Mouse (Mus musculus) cerebellum, postnatal 36 days (tissue): ENCODE measurements at regions not wholly inside any gene's neighbourhood (a gene's known extent, or its start where the extent isn't known, plus 50 kb on each side); places are given as distances from the start of the nearest gene placed in this dataset.
"Not testable (repeated sequence)": the region's sequence is repeated elsewhere in the genome, so short reads cannot be mapped to it uniquely, and the experiment has no call there.

Source experiments
- DNase-seq, 2 experiments: peaks; one replicate each; pipeline ENCODE4 v3.0.0; 2021 to 2022; ENCODE audit warnings: mixed read lengths in 2 of 2

DNA sequence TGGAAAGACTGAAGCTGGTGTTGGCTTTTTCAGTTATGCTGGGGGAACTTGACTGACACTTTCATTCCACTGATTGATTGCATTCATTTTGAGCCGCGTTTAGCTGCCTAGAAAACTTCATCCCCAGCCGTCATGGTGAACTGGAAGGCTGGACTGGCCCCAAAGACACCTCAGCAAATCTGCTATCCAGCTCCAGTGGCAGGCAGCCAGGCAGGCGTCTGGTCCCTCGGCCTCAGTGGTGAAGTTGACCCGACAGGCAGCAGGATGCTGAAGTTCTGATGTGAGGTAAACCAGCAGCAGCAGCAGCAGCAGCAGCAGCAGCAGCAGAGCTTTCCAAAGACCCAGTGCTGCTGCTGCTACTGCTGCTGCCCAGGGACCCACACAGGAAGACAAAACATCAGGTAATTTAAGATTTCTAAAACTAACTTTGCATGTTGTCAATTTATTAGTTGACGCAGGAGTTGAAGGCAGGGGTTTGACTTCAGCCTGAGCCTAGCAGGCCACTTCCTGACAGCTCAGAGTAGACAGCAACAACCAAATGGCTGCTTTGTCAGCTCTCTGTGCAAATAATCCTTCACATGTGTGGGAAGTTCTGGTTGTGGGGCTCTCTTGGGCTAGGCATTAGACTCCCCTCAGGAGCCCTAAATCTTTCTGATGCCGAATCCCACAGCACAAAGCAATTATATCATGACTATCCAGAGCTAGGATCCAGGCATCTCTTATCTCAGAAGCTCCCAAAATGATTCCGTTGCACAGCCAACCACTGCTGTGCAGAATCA, 200.4 kb upstream of the Nhs start:
- no peak for DNase-seq

DNA sequence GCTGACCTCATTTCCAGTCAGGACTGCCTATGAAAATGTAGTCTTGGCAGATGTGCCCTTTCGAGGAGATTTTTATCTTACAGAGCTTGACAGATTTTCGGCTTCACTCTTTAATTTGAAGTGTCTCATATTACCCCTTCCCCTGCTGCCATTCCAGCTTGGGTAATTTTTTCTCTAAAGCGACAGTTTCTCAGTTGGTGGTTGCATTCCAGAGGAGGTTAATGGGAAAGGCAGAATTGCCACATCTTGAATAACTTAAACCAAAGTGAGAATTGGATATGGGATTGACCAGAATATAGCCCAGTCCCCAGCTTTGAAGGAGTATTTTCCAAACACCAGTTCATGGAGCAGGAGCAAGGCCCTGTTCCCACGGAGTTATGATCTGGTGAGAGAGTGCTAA, 188.8 kb upstream of the Nhs start:
- DNase-seq: no peak

DNA sequence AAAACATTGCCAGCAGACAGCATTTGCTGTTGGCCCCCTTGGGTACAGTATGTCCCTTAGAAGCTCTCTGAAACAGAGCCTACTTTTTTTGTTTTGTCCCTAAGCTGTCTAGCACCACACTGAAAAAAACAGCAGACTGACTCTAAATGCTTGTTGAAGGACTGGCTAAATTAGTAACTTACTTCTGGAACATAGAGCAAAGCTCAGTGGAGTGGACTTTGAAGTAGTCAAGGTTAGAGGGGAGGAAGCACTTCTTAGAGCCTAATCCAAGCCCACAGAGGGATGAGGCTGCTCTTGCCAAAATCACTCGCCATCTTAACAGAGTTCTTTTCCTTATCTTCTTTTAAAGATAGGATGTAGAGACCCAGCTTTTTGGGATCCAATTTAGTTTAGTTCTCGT, 188.4 kb upstream of the Nhs start:
- DNase-seq: no peak

DNA sequence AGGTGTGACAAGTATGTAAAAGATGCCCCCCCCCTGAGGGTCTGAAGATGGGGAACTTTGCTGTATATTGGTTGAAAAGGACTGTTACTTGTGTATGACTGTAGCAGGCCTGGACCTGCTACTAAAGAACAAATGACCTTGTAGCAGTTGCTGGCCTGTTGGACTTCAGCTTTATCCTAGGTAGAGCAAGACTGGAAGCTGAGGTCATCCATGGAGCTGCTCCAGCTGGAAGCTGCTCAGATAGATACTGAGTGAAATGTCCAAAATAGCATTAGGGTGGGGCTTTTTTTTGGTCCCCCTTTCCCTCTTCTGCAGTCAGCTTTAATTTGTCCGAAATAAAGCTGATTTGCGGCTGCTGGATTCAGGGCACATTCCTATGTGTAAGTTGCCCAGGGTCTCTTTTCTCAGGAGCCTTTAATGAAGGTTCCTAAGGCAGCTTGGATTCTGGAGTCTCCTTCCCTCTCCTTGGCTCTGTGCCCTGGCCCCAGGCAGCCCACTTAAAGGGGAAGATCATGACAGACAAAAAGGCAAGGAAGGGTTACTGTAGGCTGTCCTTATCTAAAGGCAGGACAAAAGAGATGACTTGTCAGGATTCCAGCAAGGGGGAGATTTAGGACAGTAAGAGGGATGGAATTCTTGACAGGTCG, 186.1 kb upstream of the Nhs start:
- peak; percentile 57 to 65 for DNase-seq

GRCm38 (mm10) chrX:162332121-162332520, 172.6 kb upstream of the Nhs start:
- DNase-seq: no peak

DNA sequence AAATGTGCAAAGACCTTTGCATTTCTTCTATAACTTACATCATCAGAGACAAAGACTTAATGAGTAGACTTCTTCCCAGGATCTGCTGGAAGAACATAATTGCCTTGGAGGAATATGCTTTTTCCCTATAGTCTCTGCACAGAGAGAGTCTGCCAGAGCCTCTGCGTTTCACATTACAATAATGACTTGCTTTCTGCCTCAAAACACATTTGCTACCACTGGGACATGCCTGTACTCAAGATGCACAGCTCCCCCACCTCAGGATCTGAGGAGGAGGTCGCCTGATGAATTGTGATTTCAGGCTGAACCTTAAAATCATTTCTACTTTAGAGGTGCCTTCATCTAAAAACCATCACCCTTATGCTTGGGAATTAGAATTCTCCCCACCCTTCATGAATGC, 148.1 kb upstream of the Nhs start:
- no peak for DNase-seq

- DNase-seq: no peak
These were observed 144.6 kb upstream of the Nhs start for GRCm38 (mm10) chrX:162304145-162304544.

- no peak for DNase-seq
These were observed 143.3 kb upstream of the Nhs start for GRCm38 (mm10) chrX:162302788-162303187.

DNA sequence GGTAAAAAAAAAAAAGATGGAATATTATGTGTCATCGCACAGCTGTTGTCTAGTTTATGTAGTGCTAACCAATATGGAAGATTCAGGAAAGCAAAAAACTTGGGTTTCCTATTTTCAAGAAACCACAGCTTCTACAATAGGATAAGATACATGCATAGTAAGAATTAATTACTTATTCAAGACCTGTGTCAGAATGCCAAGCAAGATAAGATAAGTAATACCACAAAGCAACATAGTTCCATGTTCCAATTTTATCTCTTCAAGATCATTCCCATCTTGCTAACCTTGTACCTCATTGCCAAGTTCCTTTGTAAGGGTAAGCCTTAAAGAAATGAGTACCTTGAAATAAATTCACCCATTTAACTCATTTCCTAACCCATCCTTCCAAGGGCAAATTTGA, 131.7 kb upstream of the Nhs start:
- no peak for DNase-seq

DNA sequence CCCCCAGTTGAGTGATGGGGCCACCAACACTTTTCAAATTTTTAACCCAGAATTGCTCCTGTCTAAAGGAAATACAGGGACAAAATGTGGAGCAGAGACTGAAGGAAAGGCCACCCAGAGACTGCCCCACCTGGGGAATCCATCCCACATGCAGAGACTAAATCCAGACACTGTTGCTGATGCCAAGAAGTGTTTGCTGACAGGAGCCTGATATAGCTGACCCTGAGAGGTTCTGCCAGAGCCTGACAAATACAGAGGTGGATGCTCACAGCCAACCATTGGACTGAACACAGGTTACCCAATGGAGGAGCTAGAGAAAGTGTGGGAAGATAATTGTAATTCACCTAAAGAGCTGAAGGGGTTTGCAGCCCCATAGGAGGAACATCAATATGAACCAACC, 126.6 kb upstream of the Nhs start:
- not testable (repeated sequence) for DNase-seq

GRCm38 (mm10) chrX:162284252-162284651, 124.7 kb upstream of the Nhs start:
- no peak for DNase-seq

DNA sequence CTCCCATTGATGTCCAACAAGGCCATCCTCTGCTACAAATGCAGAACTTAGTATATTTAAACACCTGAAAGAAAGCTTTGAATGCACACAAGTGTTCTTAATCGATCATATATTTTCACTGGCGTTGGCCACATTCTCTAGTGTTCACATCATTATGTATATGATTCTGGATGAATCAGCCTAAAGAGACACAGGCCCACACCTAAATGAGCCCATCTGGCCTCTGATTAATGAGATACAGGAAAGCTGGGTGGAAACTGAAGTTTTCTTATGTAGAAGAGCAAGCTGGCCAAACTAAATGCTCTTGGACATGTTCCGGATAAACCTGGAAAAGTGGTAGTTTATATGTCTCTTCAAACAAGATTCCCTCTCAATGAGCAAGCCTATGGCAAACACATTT, 123.2 kb upstream of the Nhs start:
- no peak for DNase-seq

DNA sequence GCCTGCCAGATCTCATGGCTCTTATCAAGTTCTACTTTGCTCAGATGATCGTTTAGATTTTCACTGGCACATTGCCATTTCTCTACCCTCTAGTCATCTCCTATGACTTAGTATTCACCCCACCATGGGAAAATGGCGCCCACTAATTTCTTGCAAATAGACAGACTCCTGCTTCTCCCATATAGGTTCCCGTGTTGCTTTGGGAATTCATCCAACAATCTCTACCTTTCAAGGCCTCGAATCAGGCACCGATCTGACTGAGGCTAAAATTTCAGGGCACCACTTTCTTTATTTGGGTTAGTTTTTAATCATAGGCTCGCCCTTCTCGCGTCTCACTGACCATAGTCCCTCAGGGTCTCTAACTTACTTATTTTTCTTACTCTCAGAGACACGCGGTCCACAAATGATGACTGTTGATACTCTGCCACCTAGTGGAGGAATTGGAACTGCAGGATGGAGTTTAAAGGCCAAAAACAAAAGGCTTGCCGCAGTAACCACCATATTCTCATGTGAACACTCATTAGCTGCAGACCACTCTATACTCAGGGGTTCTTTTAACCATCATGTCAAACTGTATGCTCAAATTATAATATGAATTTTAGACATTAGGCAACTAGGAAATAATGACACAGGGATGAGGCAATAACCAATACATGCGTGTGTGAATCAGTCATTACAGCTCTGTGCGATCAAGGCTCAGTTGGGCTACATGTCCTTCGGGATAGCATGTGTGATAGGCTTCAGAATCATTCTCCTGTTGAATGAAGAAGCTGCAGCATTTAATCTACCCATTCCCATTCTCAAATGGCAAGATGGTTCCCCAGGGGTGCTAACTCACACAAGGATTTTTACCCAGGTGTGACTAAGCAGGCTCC, 119.5 kb upstream of the Nhs start:
- DNase-seq: peak; percentile 20 to 66

- no peak for DNase-seq
These were observed 115.1 kb upstream of the Nhs start for GRCm38 (mm10) chrX:162274581-162274980.

DNA sequence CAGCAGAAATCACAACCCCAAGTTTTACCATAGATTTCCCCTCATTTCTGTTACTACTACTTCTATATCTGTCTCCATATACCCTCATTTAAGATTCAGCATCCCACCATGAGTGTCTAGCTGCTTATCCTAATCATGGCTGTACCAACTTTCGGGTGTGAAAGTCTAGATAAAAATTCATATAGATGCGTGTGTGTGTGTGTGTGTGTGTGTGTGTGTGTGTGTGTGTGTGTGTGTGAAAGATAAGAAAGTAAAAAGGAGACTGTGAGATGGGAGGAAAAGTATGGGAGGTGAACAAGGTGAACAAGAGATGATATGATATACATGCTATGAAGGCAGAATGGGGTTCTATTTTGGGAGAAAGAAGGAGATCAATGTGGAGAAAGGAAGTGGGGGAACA, 111.7 kb upstream of the Nhs start:
- no peak for DNase-seq

DNA sequence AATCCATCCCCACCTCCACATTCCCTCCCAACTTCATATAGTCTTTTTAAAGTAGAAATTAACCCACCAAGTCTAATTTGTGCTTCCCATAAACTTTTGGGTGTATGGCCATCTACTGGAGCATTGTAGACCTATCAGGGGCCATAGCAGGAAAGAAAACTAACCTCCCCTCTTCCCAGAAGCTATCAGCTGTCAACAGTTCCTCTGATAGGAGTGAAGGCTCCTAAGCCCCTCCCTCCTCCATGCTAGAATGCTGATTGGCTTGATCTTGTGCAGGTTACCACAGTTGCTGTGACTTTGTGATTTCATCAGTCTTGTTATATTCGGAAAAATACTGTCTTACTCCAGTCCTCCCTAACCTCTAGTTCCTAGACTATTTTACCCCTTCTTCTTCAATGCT, 109.4 kb upstream of the Nhs start:
- DNase-seq: no peak

DNA sequence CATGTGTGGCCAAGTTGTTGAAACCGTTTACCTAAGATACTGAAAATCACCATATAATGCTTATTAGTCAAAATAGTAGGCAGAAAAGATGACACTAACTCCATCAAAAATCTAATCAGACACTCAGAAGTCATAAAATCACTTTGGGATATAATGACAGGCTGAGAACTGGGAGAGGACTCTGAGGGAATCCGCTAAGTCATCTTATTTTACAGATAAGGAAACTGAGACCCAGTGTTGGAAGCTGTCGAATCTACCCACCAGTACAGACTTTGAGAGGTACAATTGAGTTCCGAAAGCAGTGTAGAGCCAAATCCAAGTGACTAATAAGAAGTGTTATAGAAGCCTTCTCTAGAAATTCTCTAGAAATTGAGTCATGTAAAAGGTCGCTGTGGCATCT, 108.6 kb upstream of the Nhs start:
- no peak for DNase-seq

- DNase-seq: no peak
These were observed 108.1 kb upstream of the Nhs start for GRCm38 (mm10) chrX:162267679-162268078.

GRCm38 (mm10) chrX:162266769-162267168, 107.2 kb upstream of the Nhs start:
- no peak for DNase-seq

DNA sequence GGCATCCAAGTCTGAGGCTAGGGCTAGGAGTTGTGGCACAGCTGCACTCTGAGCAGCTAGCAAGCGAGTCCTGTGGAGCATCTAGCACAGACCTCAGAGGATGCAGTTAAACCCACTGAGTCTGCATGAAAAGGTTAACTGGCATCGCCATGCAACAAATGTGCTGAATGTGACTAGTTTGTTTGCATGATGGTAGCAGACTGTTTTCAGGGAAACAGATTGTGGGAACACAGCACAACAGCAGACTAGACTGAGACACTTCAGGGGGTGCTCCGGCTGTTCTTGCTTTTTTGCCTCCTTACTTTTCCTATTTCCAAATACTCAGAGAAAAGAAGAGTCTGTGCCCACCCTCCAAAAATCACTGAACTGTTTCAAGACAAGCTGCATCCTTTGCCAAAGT, 97.9 kb upstream of the Nhs start:
- no peak for DNase-seq

GRCm38 (mm10) chrX:162255873-162256272, 96.3 kb upstream of the Nhs start:
- no peak for DNase-seq

DNA sequence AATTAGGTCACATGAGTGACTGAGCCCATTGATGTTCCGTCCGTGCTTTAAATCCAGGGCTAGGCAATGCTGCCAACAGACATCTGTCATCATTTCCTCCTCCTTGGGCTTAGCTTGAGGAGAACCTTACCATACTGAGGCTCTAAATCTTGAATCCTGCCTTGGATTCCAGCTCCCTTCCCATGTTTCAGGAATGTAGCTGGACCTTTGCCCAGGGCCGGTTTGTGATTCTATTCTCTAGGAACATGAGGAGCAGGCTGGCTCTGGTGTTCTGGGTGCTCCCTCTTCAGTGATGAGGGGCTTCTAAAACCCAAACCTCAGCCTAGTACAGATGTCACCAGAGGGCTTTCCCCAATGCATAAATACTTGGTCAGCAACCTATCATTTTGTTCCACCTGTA, 81.8 kb upstream of the Nhs start:
- DNase-seq: no peak

- DNase-seq: no peak
These were observed 76.0 kb upstream of the Nhs start for GRCm38 (mm10) chrX:162235552-162235951.

GRCm38 (mm10) chrX:162210848-162211247, 51.3 kb upstream of the Nhs start:
- no peak for DNase-seq
